ENCODE assay signal across 12 mouse cellular contexts in the genomic region with DNA sequence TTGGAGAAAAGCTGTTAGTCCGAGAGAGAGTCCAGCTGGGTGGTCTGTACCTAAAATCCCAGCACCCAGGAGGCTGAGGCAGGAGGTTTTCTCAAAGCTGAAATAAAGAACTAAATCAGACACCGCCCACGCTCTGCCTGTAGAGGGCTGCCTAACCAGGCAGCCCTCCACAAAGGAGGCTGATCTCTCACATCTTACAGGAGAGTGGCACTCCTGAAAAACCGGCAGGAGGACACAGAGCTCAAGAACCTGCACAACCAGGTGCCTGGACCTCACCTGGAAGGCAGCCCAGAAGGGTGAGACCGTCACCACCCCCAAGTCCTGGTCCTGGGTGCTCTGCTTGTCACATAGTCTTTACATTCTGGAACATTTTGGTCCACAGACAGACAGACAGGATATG. TPM values are rescaled to one million over a fixed set of nuclear protein-coding genes. Genes with fewer than 3 reads are reported as not detected.
A peak's percentile ranks its signal among the peaks of the same experiment; 100 is the strongest.
DNase-seq lines count a peak whose midpoint lies in the region; TF ChIP-seq lines count a peak whose summit lies in the region.
"Had no signal": no experiment of that assay in that cellular context is flagged by ENCODE, and none has a peak within 500 bp of the region (broad histone marks: within the 10 kb centered on the region; RNA-seq: fewer than 3 reads in every experiment).

No protein-coding gene starts in this region.

- no peak overlapping the region for H3K27ac ChIP-seq in liver, adult 2 months (replicated peaks; ENCODE audit: insufficient read depth, low read depth, low read length)
- H3K27ac ChIP-seq in ES-Bruce4 (ENCODE audit: insufficient read depth, low read length), result no peak overlapping the region
- H3K27ac ChIP-seq: forebrain, embryonic 10.5 days had no signal

- no peaks in the 10 kb centered on the region for H3K36me3 ChIP-seq in liver, adult 2 months (ENCODE audit: control insufficient read depth, insufficient read depth, low read length)
- no peaks in the 10 kb centered on the region for H3K36me3 ChIP-seq in ES-Bruce4 (ENCODE audit: control insufficient read depth, insufficient read depth, low read length, poor library complexity, severe bottlenecking)

- no peaks in the 10 kb centered on the region for H3K9me3 ChIP-seq in ES-Bruce4 (replicated peaks; ENCODE audit: control insufficient read depth, insufficient read depth, low read length, poor library complexity, severe bottlenecking)
- H3K9me3 ChIP-seq: forebrain, embryonic 10.5 days had no signal

- no peak for TF ChIP-seq EP300 in ES-Bruce4 (IDR thresholded peaks at IDR 0.05; ENCODE audit: insufficient read depth, low read depth, low read length)

- no peak overlapping the region for H3K9ac ChIP-seq in liver, adult 2 months (ENCODE audit: low read depth, low read length)
- no peak overlapping the region for H3K9ac ChIP-seq in ES-Bruce4 (ENCODE audit: low read depth, poor library complexity, severe bottlenecking)

- WGBS in liver, adult 2 months, result 83% methylated on average over 5 of the region's 5 CpGs

- peaks cover 3% of the 10 kb centered on the region for H3K4me1 ChIP-seq in liver, adult 2 months (ENCODE audit: control insufficient read depth, insufficient read depth, low read length)
- H3K4me1 ChIP-seq in ES-Bruce4 (ENCODE audit: control insufficient read depth, insufficient read depth, low read length), result peaks cover 4% of the 10 kb centered on the region

- 0 out of 2 replicates have a peak, but pooled peaks have one; percentile 16 for TF ChIP-seq CTCF in liver, adult 2 months (IDR thresholded peaks at IDR 0.05; ENCODE audit: low read depth, low read length)
- peak; percentile 7 for TF ChIP-seq CTCF in ES-Bruce4 (IDR thresholded peaks at IDR 0.05; ENCODE audit: low read depth, low read length)

- TF ChIP-seq POLR2A in liver, adult 2 months (IDR thresholded peaks at IDR 0.05; ENCODE audit: extremely low read depth, insufficient read depth, low read length), result no peak
- TF ChIP-seq POLR2A in ES-Bruce4 (IDR thresholded peaks at IDR 0.05; ENCODE audit: insufficient read depth, low read length), result no peak

- no peaks in the 10 kb centered on the region for H3K27me3 ChIP-seq in liver, adult 2 months (ENCODE audit: control insufficient read depth, insufficient read depth, low read length)
- no peaks in the 10 kb centered on the region for H3K27me3 ChIP-seq in ES-Bruce4 (ENCODE audit: control insufficient read depth, insufficient read depth, low read length, poor library complexity, severe bottlenecking)

- DNase-seq in liver, adult 2 months (ENCODE audit: extremely low read depth, low read depth, low spot score), result no peak
- no peak for DNase-seq in liver
- peak; percentile 37 to 43 for DNase-seq in B cell, adult 2 months
- DNase-seq in naive thymus-derived CD4-positive, alpha-beta T cell, adult 2 months (ENCODE audit: low read depth), result peak; percentile 60
- DNase-seq in adrenal gland, adult 2 months, result no peak
- no peak for DNase-seq in kidney, adult 9 months
- DNase-seq: adrenal gland, adult 8-10 months; cerebellum, adult 11-12 months; heart, postnatal 14 days; kidney, postnatal 4 days had no signal

- peaks cover 37% of the 10 kb centered on the region for H3K79me2 ChIP-seq in liver, adult 2 months (ENCODE audit: control insufficient read depth, insufficient read depth, low read length)

- no peak overlapping the region for H3K4me3 ChIP-seq in liver, adult 2 months (ENCODE audit: insufficient read depth, low read depth, low read length)
- H3K4me3 ChIP-seq in ES-Bruce4 (ENCODE audit: low read depth, low read length), result no peak overlapping the region
- H3K4me3 ChIP-seq: forebrain, embryonic 10.5 days had no signal

RNA-seq across cellular contexts. Expression of gene Grk2, which starts 8.2 kb away (rescaled TPM):
- total RNA-seq in liver, adult 2 months (2014; rRNA removed), result 11.3 and 16.4 TPM in 2 replicates
- 23.4 and 30.3 TPM in 2 replicates for polyA plus RNA-seq in liver, adult 2 months (2012; rRNA removed)
- polyA plus RNA-seq in ES-Bruce4 (2011; ENCODE audit: insufficient read depth, insufficient read length, low read depth, missing spikeins), result 40.2 and 46.4 TPM in 2 replicates
- total RNA-seq in adrenal gland, adult 2 months (2021), result 10 to 100 TPM; 49.1 to 49.7 TPM
- polyA plus RNA-seq in adrenal gland, adult 2 months (2012; rRNA removed), result 60.4 and 62.6 TPM in 2 replicates

RNA-seq across cellular contexts. Expression of gene Ankrd13d, which starts 14.9 kb away (rescaled TPM):
- total RNA-seq in liver, adult 2 months (2014; rRNA removed), result 0.40 and 0.46 TPM in 2 replicates
- polyA plus RNA-seq in liver, adult 2 months (2012; rRNA removed), result 0.27 and 0.60 TPM in 2 replicates
- 4.9 and 6.5 TPM in 2 replicates for polyA plus RNA-seq in ES-Bruce4 (2011; ENCODE audit: insufficient read depth, insufficient read length, low read depth, missing spikeins)
- total RNA-seq in adrenal gland, adult 2 months (2021), result 1 to 10 TPM; 2.5 to 5.7 TPM
- 5.4 and 8.3 TPM in 2 replicates for polyA plus RNA-seq in adrenal gland, adult 2 months (2012; rRNA removed)

RNA-seq across cellular contexts. Expression of gene Ssh3, which starts 28.9 kb away (rescaled TPM):
- total RNA-seq in liver, adult 2 months (2014; rRNA removed), result 11.5 and 12.1 TPM in 2 replicates
- polyA plus RNA-seq in liver, adult 2 months (2012; rRNA removed), result 15.3 and 29.2 TPM in 2 replicates
- 8.5 and 9.2 TPM in 2 replicates for polyA plus RNA-seq in ES-Bruce4 (2011; ENCODE audit: insufficient read depth, insufficient read length, low read depth, missing spikeins)
- total RNA-seq in adrenal gland, adult 2 months (2021), result 10 to 100 TPM; 30.9 to 34.4 TPM
- 67.4 and 86.6 TPM in 2 replicates for polyA plus RNA-seq in adrenal gland, adult 2 months (2012; rRNA removed)

Comparison
In these comparisons a context has a peak if more than half of its experiments do, and no peak if none do; other contexts are left out.
1. DNase-seq: peak in B cell, adult 2 months (2 of 2) and naive thymus-derived CD4-positive, alpha-beta T cell, adult 2 months (single experiment); none in liver, adult 2 months (single experiment), liver (single experiment), adrenal gland, adult 2 months (single experiment) and kidney, adult 9 months (single experiment).